Mouse (Mus musculus) erythroblast, adult 5-6 weeks (primary cell): ENCODE data around the gene Maml3. TPM values are rescaled to one million over a fixed set of nuclear protein-coding genes. Genes with fewer than 3 reads are reported as not detected.

Source experiments
- ATAC-seq: replicated peaks from 2 replicates; pipeline ENCODE4 v1.8.0; 2016; ENCODE audit warnings: moderate number of reproducible peaks, mild to moderate bottlenecking, moderate TSS enrichment, inconsistent platforms; ENCODE audit not compliant: poor library complexity, low FRiP score, severe bottlenecking
- total RNA-seq, 2 experiments: library from RNA; stranded (forward) in 1 of 2; stranded (reverse) in 1 of 2; fragments of 150-400 nt in 1 of 2; fragments of 200-764, 138-1000 nt in 1 of 2; gene quantifications; 2 replicates each; pipeline versions ENCODE4 v1.2.3 to v1.2.4; 2015 to 2017; ENCODE audit warnings: low replicate concordance in 2 of 2

Gene Maml3
- total RNA-seq, 2 experiments from 2014 or later: 1.3 to 3.3 TPM

GRCm38 (mm10) chr3:51769196-51769595, 335.7 kb downstream of the Maml3 start:
- ATAC-seq: no peak

DNA sequence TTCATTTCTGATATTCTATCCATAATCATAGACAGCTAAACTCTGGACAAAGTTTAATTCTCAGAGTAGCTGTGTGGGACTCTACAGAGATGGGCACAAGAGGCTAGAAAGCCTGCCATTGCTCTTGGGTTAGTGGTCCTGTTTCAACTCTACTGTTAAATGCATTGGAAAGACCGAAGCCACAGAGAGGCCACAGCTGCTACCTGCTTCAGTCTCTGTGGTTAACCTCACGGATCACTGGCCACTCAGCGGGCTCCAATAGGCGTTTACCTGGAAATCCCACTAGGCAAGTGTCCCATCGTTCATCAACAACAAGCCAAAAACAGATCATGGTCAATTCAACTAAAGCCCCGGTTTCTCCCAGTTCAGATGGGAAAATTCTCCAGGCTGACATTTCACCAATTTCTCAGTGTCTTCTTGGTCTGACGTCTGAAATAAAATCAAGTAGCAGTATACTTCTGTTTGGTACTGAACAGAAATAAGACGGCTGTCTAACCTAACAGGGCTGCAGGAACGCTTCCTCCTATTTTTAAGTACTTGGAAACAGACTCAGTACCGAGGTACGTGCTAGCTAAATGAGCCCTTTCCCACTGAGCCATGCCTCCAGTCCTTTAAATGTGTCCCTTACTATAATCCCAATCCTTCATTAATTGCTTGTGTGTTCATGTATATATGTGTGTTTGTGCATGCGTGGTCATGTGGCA, 339.5 kb downstream of the Maml3 start:
- no peak for ATAC-seq

DNA sequence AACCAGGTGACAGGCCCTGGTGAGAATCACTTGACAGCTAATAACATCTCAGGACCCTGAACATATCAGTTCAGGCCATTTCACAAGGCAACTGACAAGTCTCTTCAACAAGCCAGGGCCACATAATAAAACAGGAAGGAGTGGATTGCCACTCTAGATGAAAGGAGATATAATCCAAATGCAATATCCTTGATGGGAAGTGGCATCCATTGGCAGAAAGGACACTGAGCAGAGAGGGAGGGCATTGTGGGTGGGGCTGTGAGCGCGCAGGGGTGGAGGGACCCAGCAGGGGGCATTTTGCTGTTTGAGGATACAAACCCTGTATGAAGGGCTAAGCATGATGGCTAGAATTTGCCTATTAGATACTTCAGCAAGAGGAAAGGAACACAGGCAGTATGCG, 340.7 kb downstream of the Maml3 start:
- ATAC-seq: no peak

- no peak for ATAC-seq
Observed at GRCm38 (mm10) chr3:51762900-51763299, 342.0 kb downstream of the Maml3 start.

DNA sequence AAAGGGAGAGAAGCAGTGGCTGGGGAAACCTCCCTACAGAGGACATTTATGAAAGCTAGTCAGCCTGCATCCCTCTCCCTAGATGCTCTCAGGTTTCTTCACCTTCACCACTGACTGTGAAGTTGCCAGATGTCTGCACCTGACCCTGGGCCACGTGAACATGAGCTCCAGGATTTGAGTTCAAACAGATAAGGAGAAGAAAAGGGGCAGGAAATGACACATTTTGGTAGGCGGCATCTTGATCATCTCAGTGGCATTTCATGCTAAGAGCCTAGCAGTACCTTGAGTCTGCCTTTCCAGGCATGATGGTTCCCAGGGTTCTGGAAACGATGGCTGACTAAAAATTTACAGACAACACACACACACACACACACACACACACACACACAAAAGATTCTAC, 345.3 kb downstream of the Maml3 start:
- no peak for ATAC-seq

GRCm38 (mm10) chr3:51757032-51757431, 347.8 kb downstream of the Maml3 start:
- no peak for ATAC-seq

GRCm38 (mm10) chr3:51756283-51756682, 348.6 kb downstream of the Maml3 start:
- no peak for ATAC-seq

- no peak for ATAC-seq
Observed at GRCm38 (mm10) chr3:51753262-51753661, 351.6 kb downstream of the Maml3 start.

GRCm38 (mm10) chr3:51751440-51751839, 353.4 kb downstream of the Maml3 start:
- ATAC-seq: no peak

DNA sequence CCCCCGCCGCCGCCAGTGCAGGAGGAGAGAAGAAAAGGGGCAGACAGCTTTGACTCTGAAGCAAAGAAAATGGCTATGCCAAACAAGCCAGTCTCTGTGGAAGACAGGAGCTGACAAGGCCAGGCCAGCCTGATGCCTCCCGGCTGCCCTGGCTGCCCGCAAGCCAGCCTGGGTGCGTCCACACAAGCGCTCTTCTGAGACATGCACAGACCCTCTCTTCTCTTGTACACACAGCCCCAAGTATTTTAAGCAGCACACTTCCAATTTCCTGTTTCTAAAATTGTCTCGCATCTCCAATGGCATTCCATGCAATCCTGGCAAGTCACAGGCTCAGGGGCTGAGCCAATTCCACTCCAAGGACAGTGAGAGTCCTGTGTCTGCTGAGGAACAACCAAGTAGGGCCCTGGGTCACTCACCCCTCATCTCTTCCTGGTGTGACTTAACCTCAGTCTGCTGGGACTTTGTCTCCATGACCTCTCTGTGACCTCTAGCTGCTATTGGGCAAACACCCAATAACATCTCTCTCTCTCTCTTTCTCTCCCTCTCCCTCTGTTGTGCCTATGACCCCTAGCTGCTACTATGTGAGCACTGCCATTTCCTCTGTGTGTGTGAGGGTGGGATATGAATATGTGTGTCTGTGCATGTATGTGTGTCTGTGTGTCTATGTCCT, 354.9 kb downstream of the Maml3 start:
- ATAC-seq: no peak

DNA sequence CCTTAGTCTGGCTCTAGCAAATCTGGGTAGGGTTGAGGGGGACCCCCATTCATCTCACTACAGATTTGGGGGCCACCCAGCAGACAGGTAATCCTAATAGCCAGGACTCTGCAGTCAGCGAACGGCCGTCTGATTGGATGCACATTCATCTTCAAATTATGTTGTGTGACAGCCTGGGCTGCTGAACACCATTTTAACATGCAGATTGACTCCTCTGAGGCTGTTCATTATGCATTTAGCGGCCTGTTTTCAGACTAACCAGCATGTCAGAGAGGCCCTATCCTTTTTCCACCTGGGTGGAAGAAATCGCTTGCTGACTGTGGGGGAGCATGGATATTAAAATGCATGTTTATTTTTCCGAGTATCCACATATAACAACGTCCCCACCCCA, 355.5 kb downstream of the Maml3 start:
- no peak for ATAC-seq

- ATAC-seq: no peak
Observed at GRCm38 (mm10) chr3:51748436-51749376, 356.2 kb downstream of the Maml3 start.

GRCm38 (mm10) chr3:51746816-51747215, 358.1 kb downstream of the Maml3 start:
- no peak for ATAC-seq

DNA sequence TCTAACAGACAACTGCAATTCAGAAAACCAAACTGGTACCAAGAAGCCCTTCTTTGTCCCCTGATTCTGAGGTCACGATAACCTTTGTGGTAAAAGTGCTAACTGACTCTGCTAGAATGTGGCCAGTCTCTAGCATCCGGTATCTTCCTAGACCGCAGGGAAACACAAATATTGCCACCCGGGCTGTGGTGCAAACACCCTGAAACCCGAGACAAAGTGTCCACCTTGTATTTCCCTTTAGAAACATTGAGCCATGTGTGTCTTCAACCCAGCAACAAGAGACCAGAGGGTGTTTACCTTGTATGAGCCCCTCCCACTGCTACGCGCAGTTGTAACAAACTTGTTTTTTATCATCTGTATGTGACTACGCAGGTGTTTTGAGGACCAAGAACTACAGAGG, 359.7 kb downstream of the Maml3 start:
- ATAC-seq: peak; percentile 55

DNA sequence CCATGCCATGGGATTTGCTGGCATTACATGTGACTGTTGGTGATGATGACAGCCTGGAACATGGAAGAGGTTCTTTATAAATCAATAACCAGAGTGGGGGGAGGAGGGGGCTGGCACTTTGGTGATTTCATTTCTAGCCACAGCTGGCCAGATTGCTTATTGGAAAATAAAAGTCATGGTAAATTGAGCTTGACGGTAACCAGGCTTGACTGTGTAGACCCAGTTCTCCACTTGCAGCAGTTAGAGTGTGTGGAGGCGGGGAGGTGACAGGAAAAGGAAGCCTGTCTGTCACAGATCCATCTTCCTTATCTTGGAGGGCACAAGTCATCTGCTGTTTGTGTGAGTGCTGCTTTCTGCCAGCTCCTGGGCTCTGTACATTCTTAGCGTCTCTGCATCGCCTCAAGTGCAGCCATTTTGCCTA, 360.5 kb downstream of the Maml3 start:
- ATAC-seq: peak; percentile 90

DNA sequence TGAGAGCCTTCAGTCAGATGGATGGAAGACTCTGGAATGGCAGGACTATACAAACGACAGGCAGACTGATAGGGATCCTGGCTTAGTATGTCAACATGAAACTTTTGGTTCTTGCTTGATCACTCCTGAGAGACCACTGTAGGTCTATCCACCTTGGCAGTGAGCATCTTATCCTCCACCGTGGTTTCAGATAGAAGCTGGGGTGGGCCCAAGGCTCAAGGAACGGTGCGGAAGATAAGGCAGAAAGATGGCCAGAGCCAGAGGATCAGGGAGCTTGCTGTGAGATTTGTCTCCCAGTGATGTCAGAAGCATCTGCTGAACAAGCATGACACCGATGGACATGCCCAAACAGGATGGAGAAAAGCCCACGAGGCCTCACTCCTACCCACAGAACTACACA, 362.5 kb downstream of the Maml3 start:
- peak; percentile 33 for ATAC-seq

GRCm38 (mm10) chr3:51741824-51742223, 363.1 kb downstream of the Maml3 start:
- ATAC-seq: no peak

GRCm38 (mm10) chr3:51739835-51740112, 365.1 kb downstream of the Maml3 start:
- ATAC-seq: no peak

DNA sequence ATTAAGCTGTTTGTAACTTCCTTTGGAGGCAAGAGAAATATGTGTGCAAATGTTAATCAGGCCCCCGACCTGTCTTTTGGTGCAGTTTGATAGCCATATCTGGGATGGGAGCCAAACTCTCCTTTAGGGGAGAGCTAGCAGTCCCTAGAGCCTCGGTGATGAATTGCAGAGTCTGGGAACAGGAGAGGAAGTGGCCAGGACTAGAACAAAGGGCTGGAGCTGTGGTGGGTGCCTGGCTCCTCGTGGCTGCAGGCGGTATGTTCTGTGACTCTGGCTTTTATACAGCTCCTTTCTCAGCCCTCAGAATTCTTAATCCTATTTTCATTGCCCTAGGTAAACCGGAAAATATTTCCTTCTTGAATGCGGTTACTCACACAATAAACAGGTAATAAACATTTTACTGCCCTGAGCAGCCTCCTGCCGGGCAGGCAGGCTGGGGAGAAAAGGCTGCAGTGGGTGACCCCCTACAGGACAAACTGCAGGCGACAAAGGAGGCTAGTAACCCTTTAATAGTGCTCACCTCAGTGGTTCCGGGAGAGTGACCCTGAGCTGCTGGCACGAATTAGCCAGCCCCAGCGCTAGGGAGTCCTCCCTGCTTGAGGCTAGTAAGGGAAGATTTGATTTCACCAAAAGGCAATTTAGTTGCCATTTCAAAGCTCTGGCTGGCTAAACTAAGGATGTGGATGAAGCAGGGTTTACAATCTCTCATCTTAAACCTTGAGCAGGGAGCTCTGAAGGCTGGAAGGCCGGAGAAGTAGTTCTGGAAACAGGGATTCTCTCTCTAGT, 365.6 kb downstream of the Maml3 start:
- ATAC-seq: peak; percentile 72

- ATAC-seq: no peak
Observed at GRCm38 (mm10) chr3:51733685-51734084, 371.2 kb downstream of the Maml3 start.
